Mouse (Mus musculus) liver, embryonic 14.5 days (tissue): ENCODE measurements around the gene Flrt1. TPM values are rescaled to one million over a fixed set of nuclear protein-coding genes. Genes with fewer than 3 reads are reported as not detected.

Source experiments
- ATAC-seq: fragments of 200-750 bp; cut with Nextera tagmentation; 2 replicates; pipeline ENCODE4 v1.8.0; 2017; ENCODE audit warnings: moderate number of reproducible peaks, mild to moderate bottlenecking, moderate library complexity; ENCODE audit not compliant: insufficient read depth
- DNase-seq, 3 experiments: peaks; one replicate each; pipeline ENCODE4 v3.0.0-alpha.2; 2012 to 2013; ENCODE audit warnings: low read depth in 3 of 3, low spot score in 3 of 3
- H3K27ac ChIP-seq: fragments of 300-500 bp; sonication (generic); 2 replicates; pipeline ENCODE4 v1.5.1; 2014; ENCODE audit warnings: moderate library complexity, mild to moderate bottlenecking, control low read depth, inconsistent platforms
- H3K27me3 ChIP-seq: fragments of 300-500 bp; sonication (generic); 2 replicates; pipeline ENCODE4 v1.6.1; 2014; ENCODE audit warnings: mild to moderate bottlenecking, low read length, moderate library complexity; ENCODE audit not compliant: control insufficient read depth, insufficient read depth
- H3K36me3 ChIP-seq: fragments of 300-500 bp; sonication (generic); replicated peaks from 2 replicates; pipeline ENCODE4 v1.6.1; 2014; ENCODE audit warnings: low read depth; ENCODE audit not compliant: control insufficient read depth, insufficient read depth
- H3K4me1 ChIP-seq, 2 experiments: fragments of 200-500 bp in 1 of 2; fragments of 300-500 bp in 1 of 2; sonication (generic) in 1 of 2; replicated peaks; 2 replicates each; pipeline ENCODE4 v1.6.1; 2012 to 2014; ENCODE audit warnings: antibody characterized with exemption in 1 of 2, inconsistent platforms in 1 of 2, low read length in 1 of 2; ENCODE audit not compliant: control insufficient read depth in 2 of 2, insufficient read depth in 2 of 2
- H3K4me2 ChIP-seq: fragments of 300-500 bp; sonication (generic); 2 replicates; pipeline ENCODE4 v1.6.1; 2014; ENCODE audit warnings: low read depth, mild to moderate bottlenecking, control low read depth, moderate library complexity
- H3K4me3 ChIP-seq, 2 experiments: fragments of 200-500 bp in 1 of 2; fragments of 300-500 bp in 1 of 2; sonication (generic) in 1 of 2; 2 replicates each; pipeline ENCODE4 v1.5.1; 2012 to 2014; ENCODE audit warnings: low read depth in 2 of 2, low read length in 2 of 2, mild to moderate bottlenecking in 2 of 2, control low read depth in 1 of 2, inconsistent platforms in 1 of 2, moderate library complexity in 1 of 2; ENCODE audit not compliant: insufficient read depth in 1 of 2
- H3K9ac ChIP-seq: fragments of 300-500 bp; sonication (generic); replicated peaks from 2 replicates; pipeline ENCODE4 v1.6.1; 2014; ENCODE audit warnings: mild to moderate bottlenecking, control low read depth, moderate library complexity
- H3K9me3 ChIP-seq: fragments of 300-500 bp; sonication (generic); 2 replicates; pipeline ENCODE4 v1.6.1; 2016; ENCODE audit warnings: low read length, mixed read lengths; ENCODE audit not compliant: control insufficient read depth
- CTCF ChIP-seq: IDR thresholded peaks from 2 replicates; pipeline ENCODE4 v1.5.1; 2016; ENCODE audit warnings: antibody characterized with exemption, low read depth, control low read depth
- EP300 ChIP-seq: IDR thresholded peaks from 2 replicates; pipeline ENCODE4 v1.6.1; 2016; ENCODE audit warnings: antibody characterized with exemption, low read depth
- WGBS: fragments of 180-500 bp; shearing (Covaris S2); extraction: QIAGEN DNeasy Blood & Tissue Kit; methylation state at CpG from one replicate; pipeline ENCODE4 v1.1.7; 2014; ENCODE audit not compliant: insufficient replicate concordance; 5-methylcytosine and 5-hydroxymethylcytosine counted together
- polyA plus RNA-seq, 2 experiments: library from polyadenylated mRNA; depleted of rRNA in 1 of 2; stranded (reverse) in 1 of 2; unstranded in 1 of 2; fragments of >200 nt; fragmentation: Nextera tagmentation in 1 of 2; extraction: Ambion mirVana in 1 of 2; gene quantifications; 2 replicates each; pipeline versions ENCODE4 v1.2.1 to v1.2.3; 2012 to 2014

Gene Flrt1
- polyA plus RNA-seq, 2 experiments = 0.01 to 0.09 TPM

- H3K27ac ChIP-seq = peak overlapping the region; percentile 78
- peaks cover 35 to 55% of the 10 kb centered on the region in 2 experiments for H3K4me1 ChIP-seq
- peak overlapping the region in 1 of 2 experiments; percentile 22; a peak in 1 of 4 replicates for H3K4me3 ChIP-seq
- no peaks in the 10 kb centered on the region for H3K9me3 ChIP-seq
- no peaks in the 10 kb centered on the region for H3K27me3 ChIP-seq
- no peak; the same call in 1 of the 2 replicates for TF ChIP-seq EP300
- 0 out of 2 replicates have a peak, but pooled peaks have one; percentile 31 for TF ChIP-seq CTCF
- DNase-seq = peak in 2 of 3 experiments; percentile 45 to 46
- peak; percentile 83 for ATAC-seq
- no peaks in the 10 kb centered on the region for H3K36me3 ChIP-seq
- WGBS = 10% methylated on average over 4 of the region's 4 CpGs
- peak overlapping the region; percentile 69 for H3K4me2 ChIP-seq
- peak overlapping the region; percentile 62 for H3K9ac ChIP-seq
These were observed 11.6 kb upstream of the Flrt1 start for GRCm38 (mm10) chr19:7117141-7117540.

GRCm38 (mm10) chr19:7116038-7116731, 10.7 kb upstream of the Flrt1 start:
- Histone ChIP-seq H3K4me1 (peaks cover 35 to 54% of the 10 kb centered on the region in 2 experiments), H3K9me3 (no peaks in the 10 kb centered on the region), H3K9ac (peak overlapping the region; percentile 62), H3K4me3 (no peak overlapping the region), H3K4me2 (peak overlapping the region; percentile 69), H3K27ac (peak overlapping the region; percentile 78), H3K36me3 (no peaks in the 10 kb centered on the region), H3K27me3 (no peaks in the 10 kb centered on the region)
- no peak for DNase-seq
- WGBS = 45% methylated on average over 4 of the region's 4 CpGs
- ATAC-seq = no peak
- TF ChIP-seq EP300 (no peak), CTCF (no peak)

- WGBS = 66% methylated on average over 14 of the region's 14 CpGs
- Histone ChIP-seq H3K4me1 (peaks cover 34 to 41% of the 10 kb centered on the region in 2 experiments), H3K9me3 (no peaks in the 10 kb centered on the region), H3K36me3 (no peaks in the 10 kb centered on the region), H3K27me3 (no peaks in the 10 kb centered on the region), H3K4me3 (no peak overlapping the region), H3K27ac (no peak overlapping the region), H3K9ac (no peak overlapping the region), H3K4me2 (no peak overlapping the region)
- ATAC-seq (no peak), DNase-seq (no peak)
- no peak for TF ChIP-seq EP300
These were observed 8.0 kb upstream of the Flrt1 start for GRCm38 (mm10) chr19:7113574-7113973.

- Histone ChIP-seq H3K36me3 (no peaks in the 10 kb centered on the region), H3K4me3 (no peak overlapping the region), H3K4me2 (no peak overlapping the region), H3K27me3 (no peaks in the 10 kb centered on the region), H3K9me3 (no peaks in the 10 kb centered on the region), H3K9ac (no peak overlapping the region), H3K27ac (no peak overlapping the region), H3K4me1 (peaks cover 25 to 32% of the 10 kb centered on the region in 2 experiments)
- DNase-seq (no peak), ATAC-seq (no peak)
- WGBS = 57% methylated on average over 3 of the region's 3 CpGs
- TF ChIP-seq EP300 (no peak), CTCF (no peak)
These were observed 7.1 kb upstream of the Flrt1 start for GRCm38 (mm10) chr19:7112628-7113027.

GRCm38 (mm10) chr19:7111710-7112109, 6.2 kb upstream of the Flrt1 start:
- Histone ChIP-seq H3K27ac (no peak overlapping the region), H3K9me3 (no peaks in the 10 kb centered on the region), H3K4me1 (peaks cover 17 to 22% of the 10 kb centered on the region in 2 experiments), H3K4me3 (no peak overlapping the region), H3K27me3 (no peaks in the 10 kb centered on the region), H3K9ac (no peak overlapping the region), H3K36me3 (no peaks in the 10 kb centered on the region), H3K4me2 (no peak overlapping the region)
- DNase-seq = no peak
- TF ChIP-seq CTCF = no peak
- no peak for TF ChIP-seq EP300
- WGBS = 73% methylated on average over 4 of the region's 4 CpGs
- no peak for ATAC-seq
